Mouse (Mus musculus): ENCODE data around the gene Crot.

DNA sequence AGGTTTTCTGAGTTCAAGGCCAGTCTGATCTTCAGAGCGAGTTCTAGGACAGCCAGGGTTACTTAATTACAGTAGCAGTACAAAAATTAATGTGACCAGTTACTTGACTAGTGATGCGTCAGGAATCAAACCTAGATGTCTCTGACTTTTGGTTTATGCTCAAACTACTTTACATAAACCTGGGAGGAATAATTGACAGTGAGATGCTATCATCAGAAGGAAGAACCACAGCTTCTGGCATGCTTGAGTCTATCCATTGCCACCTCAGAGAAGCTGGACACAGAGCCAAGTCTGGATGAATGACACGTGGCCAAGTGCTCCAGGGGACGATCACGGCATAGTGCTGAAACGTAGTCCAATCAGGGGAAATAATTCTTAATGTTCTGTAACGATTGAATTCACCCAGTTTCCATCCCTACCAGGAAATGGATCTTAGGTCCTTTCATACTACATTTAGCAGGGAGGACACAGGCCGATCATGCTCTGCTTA is 35.0 kb upstream of the Crot start:
- TF ChIP-seq CTCF (IDR thresholded peaks at IDR 0.05; ENCODE audit: borderline replicate concordance, control insufficient read depth, extremely low read depth, insufficient read depth, low read length, poor library complexity) (no peak), POLR2A (IDR thresholded peaks at IDR 0.05; ENCODE audit: control insufficient read depth, extremely low read depth, insufficient read depth, low read length, poor library complexity) (no peak)

Data from thymus, adult 2 months (tissue).